Mouse (Mus musculus) MEL (cell line): Measurements from ENCODE around the gene Scn4b.

Experiments used
- EP300 ChIP-seq, 2 experiments: IDR thresholded peaks; 2 replicates each; pipeline ENCODE4 v1.6.1; 2011; ENCODE audit warnings: improper control_type of control experiment in 2 of 2, low read length in 2 of 2, low read depth in 1 of 2, mild to moderate bottlenecking in 1 of 2
- POLR2A ChIP-seq, 2 experiments: IDR thresholded peaks; 2 replicates each; pipeline ENCODE4 v1.6.1; 2011 to 2012; ENCODE audit warnings: low read length in 2 of 2, mild to moderate bottlenecking in 2 of 2, control low read depth in 1 of 2, improper control_type of control experiment in 1 of 2, low read depth in 1 of 2, moderate library complexity in 1 of 2; ENCODE audit not compliant: control insufficient read depth in 1 of 2, insufficient read depth in 1 of 2, poor library complexity in 1 of 2
- SMC3 ChIP-seq: IDR thresholded peaks from 2 replicates; pipeline ENCODE4 v1.6.1; 2011; ENCODE audit warnings: low read depth, low read length, improper control_type of control experiment
- USF1 ChIP-seq: IDR thresholded peaks from 2 replicates; pipeline ENCODE4 v1.6.1; 2014; ENCODE audit warnings: low read depth, mild to moderate bottlenecking, inconsistent platforms, low read length, improper control_type of control experiment, moderate library complexity
- ZMIZ1 ChIP-seq: IDR thresholded peaks from 2 replicates; pipeline ENCODE4 v1.6.1; 2012; ENCODE audit warnings: low read depth, mild to moderate bottlenecking, inconsistent platforms, low read length, improper control_type of control experiment, moderate library complexity

GRCm38 (mm10) chr9:45130119-45130518, 8.1 kb upstream of the Scn4b start:
- TF ChIP-seq SMC3 = no peak
- TF ChIP-seq EP300 (IDR thresholded peaks at IDR 0.05; ENCODE audit: low read depth in 1 of 2, low read length in 2 of 2) = no peak
- TF ChIP-seq USF1 = no peak
- no peak for TF ChIP-seq ZMIZ1
- TF ChIP-seq POLR2A (IDR thresholded peaks at IDR 0.05; ENCODE audit: control insufficient read depth in 1 of 2, insufficient read depth in 1 of 2, low read depth in 1 of 2, low read length in 2 of 2, poor library complexity in 1 of 2) = no peak
